Mouse (Mus musculus) bone marrow macrophage, adult 2 months (primary cell): Measurements from ENCODE around the gene Tecpr1.

Experiments
- CTCF ChIP-seq: IDR thresholded peaks from 2 replicates; pipeline ENCODE4 v1.5.1; 2012; ENCODE audit warnings: low read depth, mild to moderate bottlenecking, low read length, moderate library complexity
- POLR2A ChIP-seq: IDR thresholded peaks from 2 replicates; pipeline ENCODE4 v1.6.1; 2012; ENCODE audit warnings: mild to moderate bottlenecking, low read depth, low read length, borderline replicate concordance

GRCm38 (mm10) chr5:144149530-144149929 is 73.9 kb downstream of the Tecpr1 start:
- TF ChIP-seq POLR2A, result no peak
- TF ChIP-seq CTCF, result no peak
